Mouse (Mus musculus) lung, postnatal 0 days (tissue): ENCODE results near the gene Tecr. TPM values are rescaled to one million over a fixed set of nuclear protein-coding genes. Genes with fewer than 3 reads are reported as not detected.

Experiments used
- ATAC-seq: fragments of 200-750 bp; cut with Nextera tagmentation; 2 replicates; pipeline ENCODE4 v1.8.0; 2017; ENCODE audit warnings: moderate library complexity
- DNase-seq: peaks from one replicate; pipeline ENCODE4 v3.0.0-alpha.2; 2016; ENCODE audit warnings: low spot score
- H3K27ac ChIP-seq: fragments of 300-500 bp; sonication (generic); 2 replicates; pipeline ENCODE4 v1.5.1; 2014; ENCODE audit warnings: antibody characterized with exemption, mild to moderate bottlenecking, low read length, mixed read lengths
- H3K27me3 ChIP-seq: fragments of 300-500 bp; sonication (generic); replicated peaks from 2 replicates; pipeline ENCODE4 v1.6.1; 2014; ENCODE audit warnings: low read length, mixed read lengths; ENCODE audit not compliant: insufficient read depth
- H3K36me3 ChIP-seq: fragments of 300-500 bp; sonication (generic); 2 replicates; pipeline ENCODE4 v1.6.1; 2014; ENCODE audit warnings: low read length, mixed read lengths; ENCODE audit not compliant: insufficient read depth
- H3K4me1 ChIP-seq: fragments of 300-500 bp; sonication (generic); 2 replicates; pipeline ENCODE4 v1.6.1; 2014; ENCODE audit warnings: antibody characterized with exemption, low read depth, low read length, mixed read lengths; ENCODE audit not compliant: insufficient read depth
- H3K4me2 ChIP-seq: fragments of 300-500 bp; sonication (generic); replicated peaks from 2 replicates; pipeline ENCODE4 v1.6.1; 2014; ENCODE audit warnings: low read depth, mild to moderate bottlenecking, low read length, moderate library complexity, mixed read lengths
- H3K4me3 ChIP-seq: fragments of 300-500 bp; sonication (generic); 2 replicates; pipeline ENCODE4 v1.5.1; 2014; ENCODE audit warnings: low read depth, low read length
- H3K9ac ChIP-seq: fragments of 300-500 bp; sonication (generic); replicated peaks from 2 replicates; pipeline ENCODE4 v1.6.1; 2014; ENCODE audit warnings: low read depth, mild to moderate bottlenecking
- H3K9me3 ChIP-seq: fragments of 300-500 bp; sonication (generic); 2 replicates; pipeline ENCODE4 v1.6.1; 2016; ENCODE audit warnings: low read length, mixed read lengths
- CTCF ChIP-seq: IDR thresholded peaks from 2 replicates; pipeline ENCODE4 v1.5.1; 2016; ENCODE audit warnings: antibody characterized with exemption, mild to moderate bottlenecking
- EP300 ChIP-seq: IDR thresholded peaks from 2 replicates; pipeline ENCODE4 v1.6.1; 2016; ENCODE audit warnings: antibody characterized with exemption, mild to moderate bottlenecking, control low read depth
- WGBS: fragments of 180-500 bp; shearing (Covaris S2); extraction: QIAGEN DNeasy Blood & Tissue Kit; methylation state at CpG from one replicate; pipeline ENCODE4 v1.1.7; 2014; 5-methylcytosine and 5-hydroxymethylcytosine counted together
- polyA plus RNA-seq: library from polyadenylated mRNA; unstranded; fragments of >200 nt; fragmentation: Nextera tagmentation; extraction: Ambion mirVana; gene quantifications from 2 replicates; pipeline ENCODE4 v1.2.1, GENCODE M21; 2015

Gene Tecr
- polyA plus RNA-seq, 1 experiment from 2014 or later = 293 TPM

- WGBS = under 1% methylated on average over 42 of the region's 46 CpGs
- no peak for TF ChIP-seq CTCF
- TF ChIP-seq EP300 = no peak
- H3K9me3 ChIP-seq = no peaks in the 10 kb centered on the region
- H3K4me2 ChIP-seq = peak overlapping the region; percentile 75
- peaks cover 8% of the 10 kb centered on the region; the same call in 1 of the 2 replicates for H3K4me1 ChIP-seq
- H3K4me3 ChIP-seq = peak overlapping the region; percentile 95
- peak overlapping the region; percentile 91 for H3K27ac ChIP-seq
- no peaks in the 10 kb centered on the region for H3K36me3 ChIP-seq
- peak overlapping the region; percentile 82 for H3K9ac ChIP-seq
- H3K27me3 ChIP-seq = no peaks in the 10 kb centered on the region
- DNase-seq = peak; percentile 73
- peak; percentile 4 for ATAC-seq
Measured at GRCm38 (mm10) chr8:83652744-83653661, 45.2 kb upstream of the Tecr start.

DNA sequence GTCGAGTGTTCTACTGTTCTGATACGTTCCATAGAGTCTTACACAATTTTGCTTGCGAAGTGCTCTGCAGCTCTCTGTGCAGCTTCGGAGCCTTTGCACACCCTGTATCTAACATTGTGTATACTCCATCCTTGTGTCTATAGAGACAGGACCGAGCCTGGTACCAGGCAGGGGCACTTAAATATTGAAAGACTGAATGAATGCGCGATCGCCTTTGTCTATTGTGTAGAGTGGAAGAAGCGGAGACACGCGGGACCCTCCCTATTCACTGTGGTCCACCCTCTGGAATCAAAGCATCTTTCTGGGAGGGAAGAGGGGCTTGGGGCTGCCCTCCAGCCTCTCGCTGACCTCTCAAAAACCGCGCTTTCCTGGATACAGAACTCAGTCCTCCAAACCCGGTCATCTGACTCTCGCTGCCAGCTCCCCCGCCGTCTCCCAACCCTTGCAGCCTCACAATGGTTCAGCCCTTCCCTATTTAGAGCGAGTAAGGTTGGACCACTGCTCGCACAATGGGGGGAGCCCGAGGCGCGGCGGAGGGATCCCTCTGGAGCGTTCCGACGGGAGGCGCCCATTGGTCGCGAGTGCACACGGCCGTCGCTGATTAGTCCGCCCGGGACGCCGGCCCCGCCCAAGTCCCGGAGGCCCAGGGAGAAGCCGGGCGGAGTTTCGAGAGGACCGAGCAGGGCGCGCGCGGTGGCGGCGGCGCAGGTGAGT, 44.4 kb upstream of the Tecr start, which contains the start of gene Gipc1:
Gene Gipc1 (plus strand): TSS at position 648 of the 714 bp plus-strand sequence.
- DNase-seq (peak; percentile 99), ATAC-seq (peak; percentile 95)
- H3K4me3 ChIP-seq = peak within 1 kb of the TSS; percentile 95
- peak within 1 kb of the TSS; percentile 91 for H3K27ac ChIP-seq
- TF ChIP-seq EP300 (peak; percentile 62; the same call in 1 of the 2 replicates), CTCF (peak; percentile 21)
- no peaks in the 10 kb centered on the region for H3K27me3 ChIP-seq
- H3K36me3 ChIP-seq = no peaks in the 10 kb centered on the region
- WGBS = 5% methylated on average over 49 of the region's 50 CpGs
- H3K9me3 ChIP-seq = no peaks in the 10 kb centered on the region
- H3K4me1 ChIP-seq = peaks cover 8% of the 10 kb centered on the region; the same call in 1 of the 2 replicates
- peak within 1 kb of the TSS; percentile 82 for H3K9ac ChIP-seq
- peak within 1 kb of the TSS; percentile 75 for H3K4me2 ChIP-seq

- no peak for ATAC-seq
Measured at GRCm38 (mm10) chr8:83649699-83650098, 41.9 kb upstream of the Tecr start.

DNA sequence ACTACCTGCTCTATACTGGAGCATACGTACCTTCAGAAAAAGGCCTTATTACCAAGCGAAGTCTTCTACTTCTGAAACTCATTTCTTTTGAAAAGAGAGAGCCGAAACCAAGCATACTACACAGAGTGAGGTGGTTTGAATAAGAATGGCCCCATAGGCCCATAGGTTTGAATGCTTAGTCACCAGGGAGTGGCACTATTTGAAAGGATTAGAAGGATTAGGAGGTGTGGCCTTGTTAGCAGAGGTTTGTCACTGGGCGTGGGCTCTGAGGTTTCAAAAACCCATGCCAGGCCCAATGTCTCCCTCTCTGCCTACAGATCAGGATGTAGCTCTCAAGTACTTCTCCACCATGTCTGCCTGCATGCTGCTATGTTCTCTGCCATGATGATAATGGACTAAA, 40.3 kb upstream of the Tecr start:
- Histone ChIP-seq H3K9ac (no peak overlapping the region), H3K4me3 (no peak overlapping the region), H3K27me3 (no peaks in the 10 kb centered on the region), H3K27ac (no peak overlapping the region), H3K36me3 (no peaks in the 10 kb centered on the region), H3K4me2 (no peak overlapping the region), H3K4me1 (no peaks in the 10 kb centered on the region), H3K9me3 (no peaks in the 10 kb centered on the region)
- WGBS = 88% methylated on average over 4 of the region's 4 CpGs
- no peak for ATAC-seq
- DNase-seq = no peak
- no peak for TF ChIP-seq EP300
- TF ChIP-seq CTCF = no peak

More at GRCm38 (mm10) chr8:83649699-83650098, 41.9 kb upstream of the Tecr start:
- Histone ChIP-seq H3K4me2 (no peak overlapping the region), H3K27me3 (no peaks in the 10 kb centered on the region), H3K36me3 (no peaks in the 10 kb centered on the region), H3K4me3 (no peak overlapping the region), H3K9me3 (no peaks in the 10 kb centered on the region), H3K4me1 (peaks cover 8% of the 10 kb centered on the region; the same call in 1 of the 2 replicates), H3K27ac (no peak overlapping the region), H3K9ac (no peak overlapping the region)
- DNase-seq = no peak
- TF ChIP-seq CTCF (no peak), EP300 (no peak)
- 96% methylated on average over 6 of the region's 6 CpGs for WGBS

DNA sequence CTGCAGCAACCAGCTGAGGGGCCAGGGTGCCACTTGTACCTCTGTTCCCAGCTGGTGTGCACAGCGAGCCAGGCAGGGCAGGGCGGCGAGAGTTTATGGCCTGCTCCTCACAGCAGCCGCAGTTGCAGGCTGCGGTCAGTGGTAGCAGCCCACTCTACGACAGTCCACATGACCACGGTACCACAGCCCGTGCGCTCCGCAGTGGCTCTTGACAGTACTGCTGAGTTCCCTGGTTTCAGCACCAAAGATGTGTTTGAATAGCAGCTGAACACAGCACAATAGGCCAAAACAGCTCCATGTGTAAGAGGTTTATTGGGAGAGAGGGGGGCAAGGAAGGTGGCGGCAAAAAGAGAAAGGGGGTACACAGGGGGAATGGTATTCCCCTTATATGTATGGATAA, 39.7 kb upstream of the Tecr start:
- no peak for TF ChIP-seq CTCF
- no peak for TF ChIP-seq EP300
- Histone ChIP-seq H3K4me2 (no peak overlapping the region), H3K27ac (no peak overlapping the region), H3K27me3 (no peaks in the 10 kb centered on the region), H3K4me1 (no peaks in the 10 kb centered on the region), H3K4me3 (no peak overlapping the region), H3K36me3 (no peaks in the 10 kb centered on the region), H3K9ac (no peak overlapping the region), H3K9me3 (no peaks in the 10 kb centered on the region)
- ATAC-seq = no peak
- 95% methylated on average over 11 of the region's 11 CpGs for WGBS
- no peak for DNase-seq

- Histone ChIP-seq H3K27me3 (no peaks in the 10 kb centered on the region), H3K9me3 (no peaks in the 10 kb centered on the region), H3K27ac (no peak overlapping the region), H3K4me2 (no peak overlapping the region), H3K36me3 (no peaks in the 10 kb centered on the region), H3K9ac (no peak overlapping the region), H3K4me3 (no peak overlapping the region), H3K4me1 (no peaks in the 10 kb centered on the region)
- TF ChIP-seq EP300 = no peak
- no peak for TF ChIP-seq CTCF
- ATAC-seq = no peak
- DNase-seq = no peak
- WGBS = 59% methylated on average over 5 of the region's 5 CpGs
Measured at GRCm38 (mm10) chr8:83639649-83640048, 31.9 kb upstream of the Tecr start.
